Mouse (Mus musculus): ENCODE data around the gene Ifit3b. TPM values are rescaled to one million over a fixed set of nuclear protein-coding genes. Genes with fewer than 3 reads are reported as not detected.
"Not testable (repeated sequence)": the region's sequence is repeated elsewhere in the genome, so short reads cannot be mapped to it uniquely, and the experiment has no call there.

Ifit3b gene
- 0.30 TPM in 1 of 2 replicates, not detected in the other for polyA plus RNA-seq (2015; fragmentation: Nextera tagmentation; extraction: Ambion mirVana)

DNA sequence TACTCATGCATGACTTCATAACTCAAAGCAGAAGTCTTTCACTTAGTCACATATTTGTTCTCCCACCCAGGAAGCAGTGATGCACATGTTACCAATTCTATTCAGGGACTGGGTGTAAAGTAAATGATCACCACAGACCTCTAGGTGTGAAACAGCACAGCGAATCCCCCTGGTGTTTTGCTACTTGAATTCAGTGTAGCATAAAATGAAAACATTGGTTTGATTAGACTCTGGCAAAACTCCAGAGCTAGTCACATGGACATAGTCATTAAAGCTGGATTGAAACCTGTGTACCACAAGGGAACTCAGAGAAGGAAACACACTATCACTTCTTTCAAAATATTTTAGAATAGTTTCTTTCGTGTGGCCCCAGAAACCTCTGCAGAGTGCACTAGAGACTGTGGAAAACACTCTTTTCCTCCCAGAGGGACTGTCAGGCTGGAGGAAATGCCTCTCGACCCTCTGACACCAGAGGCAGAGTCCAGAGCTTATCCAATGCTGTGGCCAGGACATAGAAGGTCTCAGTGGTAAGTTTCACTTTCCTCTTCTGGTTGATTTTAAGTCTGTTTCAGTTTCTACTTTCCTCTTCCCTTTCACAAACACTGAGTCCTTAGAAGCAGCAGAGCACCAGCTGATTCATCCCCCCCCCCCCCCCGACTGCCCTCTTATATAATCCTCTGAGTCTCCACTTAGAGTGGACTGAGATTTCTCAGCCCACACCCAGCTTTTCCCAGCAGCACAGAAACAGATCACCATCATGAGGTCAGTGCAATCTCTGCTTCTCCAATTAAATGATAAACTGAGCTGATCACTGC lies at the start of gene Ifit3b:
TSS of gene Ifit3b (plus strand) at position 734 of the 815 bp plus-strand sequence.
- not testable (repeated sequence) for H3K27ac ChIP-seq (ENCODE audit: low read length); H3K4me2 ChIP-seq (ENCODE audit: low read length); H3K36me3 ChIP-seq (ENCODE audit: control insufficient read depth, insufficient read depth); H3K27me3 ChIP-seq (replicated peaks; ENCODE audit: control insufficient read depth, insufficient read depth, low read length); H3K4me1 ChIP-seq (replicated peaks; ENCODE audit: control insufficient read depth, insufficient read depth, low read length); H3K9me3 ChIP-seq (ENCODE audit: control insufficient read depth, low read length); H3K9ac ChIP-seq (replicated peaks; ENCODE audit: low read depth, low read length); H3K4me3 ChIP-seq (replicated peaks; ENCODE audit: low read length)
- WGBS = 41% methylated on average over 4 of the region's 4 CpGs
- ATAC-seq = peak; percentile 62

DNA sequence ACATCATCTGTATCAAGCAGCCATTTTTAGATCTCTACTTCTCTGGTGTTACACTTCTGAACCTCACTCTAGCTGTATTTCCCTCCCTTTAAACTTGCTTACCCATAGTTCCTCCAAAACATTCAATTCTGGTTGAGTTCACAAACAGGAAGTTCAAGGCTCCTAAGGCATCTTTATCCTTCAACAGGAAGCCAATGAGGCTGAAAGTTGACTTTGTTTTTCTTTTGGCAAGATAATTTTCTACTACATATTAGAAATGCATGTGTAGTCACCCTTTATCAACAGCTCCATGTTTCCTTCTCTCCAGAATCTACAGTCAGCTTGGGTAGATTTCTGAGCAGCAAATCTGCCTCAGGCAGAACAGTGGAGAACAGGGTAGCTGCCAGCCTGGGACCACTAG lies 45.2 kb upstream of the Ifit3b start:
- Histone ChIP-seq H3K9ac (replicated peaks; ENCODE audit: low read depth, low read length) (no peak overlapping the region), H3K4me2 (ENCODE audit: low read length) (no peak overlapping the region), H3K4me3 (replicated peaks; ENCODE audit: low read length) (no peak overlapping the region), H3K9me3 (ENCODE audit: control insufficient read depth, low read length) (no peaks in the 10 kb centered on the region), H3K27me3 (replicated peaks; ENCODE audit: control insufficient read depth, insufficient read depth, low read length) (no peaks in the 10 kb centered on the region), H3K36me3 (ENCODE audit: control insufficient read depth, insufficient read depth) (no peaks in the 10 kb centered on the region), H3K4me1 (replicated peaks; ENCODE audit: control insufficient read depth, insufficient read depth, low read length) (no peaks in the 10 kb centered on the region), H3K27ac (ENCODE audit: low read length) (no peak overlapping the region)
- ATAC-seq = no peak

DNA sequence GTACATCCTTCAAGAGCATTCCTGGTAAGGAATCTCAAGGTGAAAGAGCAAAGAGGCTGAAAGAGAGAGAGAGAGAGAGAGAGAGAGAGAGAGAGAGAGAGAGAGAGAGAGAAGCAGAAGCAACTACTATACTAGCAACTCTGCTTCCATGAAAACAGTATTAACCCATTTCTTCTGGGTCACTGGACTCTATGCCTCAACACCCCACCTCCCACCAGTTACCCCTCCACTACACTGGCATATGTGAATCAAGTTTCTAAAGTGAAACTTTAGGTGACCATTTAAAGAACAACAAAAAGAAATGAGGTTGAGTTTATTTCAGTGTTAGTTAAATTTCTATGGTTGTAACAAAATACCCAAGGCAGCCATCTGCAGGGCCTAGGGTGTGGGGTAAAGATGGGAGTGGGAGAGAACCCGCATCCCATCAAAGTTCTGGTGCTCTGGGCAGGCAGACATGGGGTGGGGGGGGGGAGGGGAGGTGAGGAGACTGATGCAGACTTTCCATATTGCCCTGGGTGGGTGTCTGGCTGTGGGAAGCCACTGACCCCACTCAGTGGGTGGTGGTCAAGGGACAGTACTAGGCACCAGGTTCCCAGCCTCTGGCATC lies 41.5 kb upstream of the Ifit3b start:
- Histone ChIP-seq H3K36me3 (ENCODE audit: control insufficient read depth, insufficient read depth) (no peaks in the 10 kb centered on the region), H3K9ac (replicated peaks; ENCODE audit: low read depth, low read length) (no peak overlapping the region), H3K4me3 (replicated peaks; ENCODE audit: low read length) (no peak overlapping the region), H3K27me3 (replicated peaks; ENCODE audit: control insufficient read depth, insufficient read depth, low read length) (no peaks in the 10 kb centered on the region), H3K27ac (ENCODE audit: low read length) (no peak overlapping the region), H3K4me2 (ENCODE audit: low read length) (no peak overlapping the region), H3K9me3 (ENCODE audit: control insufficient read depth, low read length) (no peaks in the 10 kb centered on the region), H3K4me1 (replicated peaks; ENCODE audit: control insufficient read depth, insufficient read depth, low read length) (no peaks in the 10 kb centered on the region)
- 70% methylated on average over 1 of the region's 1 CpGs for WGBS
- no peak for ATAC-seq

DNA sequence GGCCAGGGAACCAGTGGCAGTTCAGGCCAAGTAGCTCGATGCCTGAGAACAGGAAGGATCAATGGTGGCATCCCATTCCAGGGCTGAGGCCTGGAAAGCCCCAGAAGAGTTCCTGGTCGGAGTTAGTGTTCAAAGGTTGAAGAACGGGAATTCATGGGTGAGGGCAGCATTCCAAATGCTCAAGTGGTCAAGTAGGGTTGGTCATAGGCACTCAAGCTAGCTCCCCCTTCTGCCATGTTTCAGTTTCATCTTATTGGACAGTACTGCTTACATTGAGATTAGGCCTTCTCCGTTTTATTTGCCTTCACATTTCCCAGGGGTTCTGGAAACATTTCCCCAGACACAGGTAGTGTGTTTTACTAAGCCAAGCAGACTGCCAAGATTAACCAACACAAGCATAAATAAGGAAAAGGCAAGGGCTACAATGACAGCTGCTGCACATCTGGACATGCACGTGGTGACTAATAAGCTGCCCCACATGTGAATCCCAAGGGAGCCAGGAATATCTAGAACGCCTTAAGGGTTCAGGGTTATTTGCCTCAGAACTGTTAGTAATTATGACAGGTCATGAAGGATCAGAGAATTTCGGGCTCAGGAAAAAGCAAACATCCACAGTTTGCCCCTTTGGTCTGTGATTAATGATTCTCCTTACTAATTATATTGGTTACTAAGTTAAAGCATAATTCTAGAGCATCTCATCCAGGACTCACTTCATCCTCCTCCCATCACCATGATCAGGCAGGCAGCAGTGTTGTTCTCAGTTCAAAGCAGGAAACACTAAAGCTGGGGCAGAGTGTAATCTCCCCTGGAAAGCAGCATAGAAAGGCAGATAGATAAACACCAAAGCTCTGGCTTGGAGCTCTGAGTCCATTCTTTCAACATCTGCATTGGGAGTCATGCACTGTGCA lies 38.5 kb upstream of the Ifit3b start:
- Histone ChIP-seq H3K4me3 (replicated peaks; ENCODE audit: low read length) (no peak overlapping the region), H3K9me3 (ENCODE audit: control insufficient read depth, low read length) (no peaks in the 10 kb centered on the region), H3K27me3 (replicated peaks; ENCODE audit: control insufficient read depth, insufficient read depth, low read length) (no peaks in the 10 kb centered on the region), H3K4me1 (replicated peaks; ENCODE audit: control insufficient read depth, insufficient read depth, low read length) (no peaks in the 10 kb centered on the region), H3K9ac (replicated peaks; ENCODE audit: low read depth, low read length) (no peak overlapping the region), H3K36me3 (ENCODE audit: control insufficient read depth, insufficient read depth) (no peaks in the 10 kb centered on the region), H3K4me2 (ENCODE audit: low read length) (no peak overlapping the region), H3K27ac (ENCODE audit: low read length) (no peak overlapping the region)
- 81% methylated on average over 7 of the region's 7 CpGs for WGBS
- no peak for ATAC-seq

GRCm38 (mm10) chr19:34569896-34570476 lies 37.8 kb upstream of the Ifit3b start:
- Histone ChIP-seq H3K9ac (replicated peaks; ENCODE audit: low read depth, low read length) (no peak overlapping the region), H3K9me3 (ENCODE audit: control insufficient read depth, low read length) (no peaks in the 10 kb centered on the region), H3K4me1 (replicated peaks; ENCODE audit: control insufficient read depth, insufficient read depth, low read length) (no peaks in the 10 kb centered on the region), H3K4me2 (ENCODE audit: low read length) (no peak overlapping the region), H3K4me3 (replicated peaks; ENCODE audit: low read length) (no peak overlapping the region), H3K36me3 (ENCODE audit: control insufficient read depth, insufficient read depth) (no peaks in the 10 kb centered on the region), H3K27ac (ENCODE audit: low read length) (no peak overlapping the region), H3K27me3 (replicated peaks; ENCODE audit: control insufficient read depth, insufficient read depth, low read length) (no peaks in the 10 kb centered on the region)
- ATAC-seq = no peak
- 74% methylated on average over 4 of the region's 4 CpGs for WGBS

DNA sequence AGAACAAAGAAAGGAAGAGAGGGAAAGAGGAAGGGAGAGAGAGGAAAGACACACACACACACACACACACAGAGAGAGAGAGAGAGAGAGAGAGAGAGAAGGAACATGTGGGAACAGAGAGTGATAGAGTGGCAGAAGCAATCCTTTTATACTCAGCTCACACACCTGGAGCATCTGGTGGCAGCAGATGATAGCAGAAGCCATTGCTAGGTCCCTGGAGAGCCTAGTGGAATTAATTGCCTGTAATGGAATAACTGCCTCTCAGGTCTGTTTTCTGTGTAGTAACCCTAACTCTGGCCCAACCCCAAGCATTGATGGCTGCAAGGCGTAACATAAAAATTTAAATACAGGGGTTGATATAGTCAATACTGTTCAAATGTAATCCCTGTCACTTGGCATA lies 36.7 kb upstream of the Ifit3b start:
- Histone ChIP-seq H3K27ac (ENCODE audit: low read length) (no peak overlapping the region), H3K36me3 (ENCODE audit: control insufficient read depth, insufficient read depth) (no peaks in the 10 kb centered on the region), H3K4me2 (ENCODE audit: low read length) (no peak overlapping the region), H3K4me1 (replicated peaks; ENCODE audit: control insufficient read depth, insufficient read depth, low read length) (no peaks in the 10 kb centered on the region), H3K9me3 (ENCODE audit: control insufficient read depth, low read length) (no peaks in the 10 kb centered on the region), H3K9ac (replicated peaks; ENCODE audit: low read depth, low read length) (no peak overlapping the region), H3K27me3 (replicated peaks; ENCODE audit: control insufficient read depth, insufficient read depth, low read length) (no peaks in the 10 kb centered on the region), H3K4me3 (replicated peaks; ENCODE audit: low read length) (no peak overlapping the region)
- 89% methylated on average over 1 of the region's 1 CpGs for WGBS
- ATAC-seq = no peak

- H3K4me3 ChIP-seq (replicated peaks; ENCODE audit: low read length) = no peak overlapping the region
- no peak for ATAC-seq
- no peaks in the 10 kb centered on the region for H3K36me3 ChIP-seq (ENCODE audit: control insufficient read depth, insufficient read depth)
- H3K27ac ChIP-seq (ENCODE audit: low read length) = no peak overlapping the region
- no peaks in the 10 kb centered on the region for H3K9me3 ChIP-seq (ENCODE audit: control insufficient read depth, low read length)
- no peak overlapping the region for H3K4me2 ChIP-seq (ENCODE audit: low read length)
- WGBS = 94% methylated on average over 5 of the region's 5 CpGs
- H3K9ac ChIP-seq (replicated peaks; ENCODE audit: low read depth, low read length) = no peak overlapping the region
- no peaks in the 10 kb centered on the region for H3K4me1 ChIP-seq (replicated peaks; ENCODE audit: control insufficient read depth, insufficient read depth, low read length)
- no peaks in the 10 kb centered on the region for H3K27me3 ChIP-seq (replicated peaks; ENCODE audit: control insufficient read depth, insufficient read depth, low read length)
Observed at GRCm38 (mm10) chr19:34573650-34574049, 34.1 kb upstream of the Ifit3b start.

DNA sequence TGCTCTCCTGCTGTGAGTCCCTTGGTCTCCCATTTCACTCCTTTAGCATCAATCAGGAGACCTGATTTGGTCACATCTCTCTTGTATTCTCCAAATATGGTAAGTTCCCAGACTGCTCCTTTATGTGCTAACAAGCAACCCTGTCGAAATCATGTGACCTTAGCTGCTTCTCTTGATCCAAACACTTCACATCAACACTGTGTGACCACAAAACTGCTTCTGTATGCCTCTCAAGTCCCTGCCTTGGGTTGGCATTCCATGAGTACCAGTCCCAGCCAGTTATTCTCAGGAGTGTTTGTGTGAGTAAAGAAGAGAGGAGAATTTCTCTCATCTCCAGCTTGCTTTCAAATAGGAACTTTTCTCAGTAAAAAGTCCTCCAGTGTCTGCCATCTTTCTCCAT lies 30.6 kb upstream of the Ifit3b start:
- ATAC-seq = no peak
- Histone ChIP-seq H3K4me1 (replicated peaks; ENCODE audit: control insufficient read depth, insufficient read depth, low read length) (no peaks in the 10 kb centered on the region), H3K9ac (replicated peaks; ENCODE audit: low read depth, low read length) (no peak overlapping the region), H3K9me3 (ENCODE audit: control insufficient read depth, low read length) (no peaks in the 10 kb centered on the region), H3K36me3 (ENCODE audit: control insufficient read depth, insufficient read depth) (no peaks in the 10 kb centered on the region), H3K4me3 (replicated peaks; ENCODE audit: low read length) (no peak overlapping the region), H3K27me3 (replicated peaks; ENCODE audit: control insufficient read depth, insufficient read depth, low read length) (no peaks in the 10 kb centered on the region), H3K27ac (ENCODE audit: low read length) (no peak overlapping the region), H3K4me2 (ENCODE audit: low read length) (no peak overlapping the region)
- 73% methylated on average over 1 of the region's 1 CpGs for WGBS

GRCm38 (mm10) chr19:34582696-34583095 lies 25.1 kb upstream of the Ifit3b start:
- not testable (repeated sequence) for H3K9ac ChIP-seq (replicated peaks; ENCODE audit: low read depth, low read length); H3K36me3 ChIP-seq (ENCODE audit: control insufficient read depth, insufficient read depth); H3K4me2 ChIP-seq (ENCODE audit: low read length); H3K9me3 ChIP-seq (ENCODE audit: control insufficient read depth, low read length); H3K27ac ChIP-seq (ENCODE audit: low read length); ATAC-seq; H3K27me3 ChIP-seq (replicated peaks; ENCODE audit: control insufficient read depth, insufficient read depth, low read length); H3K4me3 ChIP-seq (replicated peaks; ENCODE audit: low read length); H3K4me1 ChIP-seq (replicated peaks; ENCODE audit: control insufficient read depth, insufficient read depth, low read length)
- 65% methylated on average over 2 of the region's 2 CpGs for WGBS

All from forebrain, embryonic 16.5 days (tissue).